Mouse (Mus musculus): ENCODE results near the gene Gm7030. TPM values are rescaled to one million over a fixed set of nuclear protein-coding genes. Genes with fewer than 3 reads are reported as not detected.
"Not testable (repeated sequence)": the region's sequence is repeated elsewhere in the genome, so short reads cannot be mapped to it uniquely, and the experiment has no call there.

The Gm7030 gene
- total RNA-seq, 2 experiments from 2014 or later, result not detected

DNA sequence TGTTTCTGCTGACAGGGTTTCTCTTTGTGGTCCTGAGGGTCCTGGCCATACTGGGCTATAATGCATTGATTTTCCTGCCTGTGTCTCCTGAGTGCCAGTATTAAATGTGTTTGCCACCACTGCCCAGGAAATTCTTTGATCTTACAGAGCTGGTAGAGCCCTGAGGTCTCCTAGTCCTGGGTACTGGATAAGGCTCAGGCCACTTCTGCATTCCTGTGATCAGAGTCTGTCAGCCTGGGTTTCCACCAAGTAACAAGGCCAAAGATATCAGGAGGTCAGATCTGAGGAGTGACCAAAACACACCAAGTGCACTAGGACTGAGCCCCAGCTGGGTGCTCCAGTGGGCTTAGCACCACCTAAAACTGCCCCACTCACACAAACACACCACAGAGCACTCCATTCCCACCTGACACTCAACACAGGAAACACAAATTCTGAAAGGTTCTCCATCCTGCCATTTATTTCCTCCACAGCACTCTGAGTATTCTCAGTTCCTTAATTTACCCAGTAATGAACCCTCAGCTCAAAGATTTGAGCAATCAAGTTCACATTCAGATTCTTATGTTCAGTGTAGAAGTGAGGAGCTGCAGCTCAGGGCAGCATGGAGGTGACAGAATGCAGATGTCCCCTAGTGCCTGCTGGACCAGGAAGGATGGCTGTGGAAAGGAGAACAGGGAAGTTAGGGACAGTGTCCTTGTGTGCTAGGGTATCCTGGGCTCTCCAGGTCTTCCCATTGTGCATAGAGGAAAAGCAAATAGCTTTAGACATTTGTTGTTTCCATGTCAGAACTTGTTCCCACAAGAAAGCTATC lies 6.4 kb upstream of the Gm7030 start:
- DNase-seq (ENCODE audit: low spot score), result not testable (repeated sequence)

DNA sequence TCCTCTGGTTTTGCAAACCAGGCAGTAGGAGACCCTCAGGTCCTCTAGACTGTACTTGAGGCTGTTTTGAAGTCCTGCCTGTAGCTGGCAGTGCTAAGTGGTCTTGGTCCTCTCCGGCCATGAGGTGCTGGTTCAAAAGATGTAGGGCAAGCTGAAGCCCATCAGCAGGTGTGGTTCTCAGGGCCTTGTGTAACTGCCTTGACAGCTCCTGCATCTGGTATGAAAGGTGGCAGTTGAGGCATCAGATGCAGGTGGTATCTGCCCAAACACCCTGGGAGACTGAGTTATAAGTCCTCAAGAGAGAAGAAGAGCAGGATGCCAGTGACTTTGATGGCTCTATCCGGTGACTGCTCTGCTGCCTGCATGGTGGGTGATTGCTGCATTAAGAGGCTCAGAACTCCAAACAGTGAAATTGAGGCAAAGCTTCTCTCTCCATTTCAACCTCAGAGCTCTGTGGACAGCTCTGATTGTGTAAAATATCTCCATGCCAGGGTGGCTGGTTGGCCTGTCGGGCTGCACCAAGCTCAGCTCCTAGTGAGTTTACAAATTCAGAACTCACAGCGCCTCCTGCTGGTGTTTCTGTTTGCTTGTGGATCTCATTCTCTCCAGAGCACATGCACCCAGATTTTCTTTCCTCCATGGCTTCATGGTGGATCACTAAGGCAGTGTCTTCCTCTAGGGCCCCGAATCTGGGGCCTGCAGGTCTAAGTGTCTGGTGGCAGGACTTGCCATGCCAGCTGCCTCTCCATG lies 2.5 kb upstream of the Gm7030 start:
- DNase-seq (ENCODE audit: low spot score), result no peak

GRCm38 (mm10) chr17:36128525-36128924 lies 700 bp downstream of the Gm7030 start:
- not testable (repeated sequence) for DNase-seq (ENCODE audit: low spot score)

- DNase-seq (ENCODE audit: low spot score), result not testable (repeated sequence)
Observed at GRCm38 (mm10) chr17:36124111-36124510, 5.1 kb downstream of the Gm7030 start.

DNA sequence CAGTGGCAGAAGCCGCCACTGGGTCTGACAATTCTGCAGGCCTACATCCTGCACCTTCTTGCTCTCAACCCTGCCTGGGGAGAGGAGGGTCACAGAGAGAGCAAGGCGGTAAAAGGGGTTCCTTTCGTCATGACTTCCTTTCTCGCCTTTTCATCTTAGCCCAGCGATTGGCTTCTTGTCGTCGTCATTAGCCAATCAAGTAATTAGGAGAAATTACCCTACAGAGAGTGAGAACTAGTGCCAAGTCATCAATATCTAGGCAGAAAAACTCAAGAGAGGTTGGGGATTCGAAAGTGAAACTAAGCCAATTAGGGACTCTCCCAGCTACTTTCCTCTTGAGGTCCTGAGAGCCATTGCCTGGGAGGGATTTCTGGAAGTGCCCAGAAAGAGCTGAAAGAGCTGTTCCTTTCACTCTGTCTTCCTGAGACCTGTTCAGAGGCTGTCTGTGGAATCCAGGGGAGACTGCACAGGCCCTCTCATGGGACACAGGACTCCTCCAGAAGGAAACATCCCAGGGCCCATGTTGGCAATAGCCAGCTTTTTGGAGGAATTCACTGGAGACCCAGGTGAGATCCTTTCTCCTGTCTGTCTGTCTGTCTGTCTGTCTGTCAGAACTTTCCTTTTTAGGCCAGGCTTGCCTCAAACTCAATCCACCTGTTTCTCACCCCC lies 7.7 kb downstream of the Gm7030 start, which contains the start of gene Gm19684:
TSS of gene Gm19684 (plus strand) at position 327 of the 669 bp plus-strand sequence.
- DNase-seq (ENCODE audit: low spot score), result peak; percentile 66

DNA sequence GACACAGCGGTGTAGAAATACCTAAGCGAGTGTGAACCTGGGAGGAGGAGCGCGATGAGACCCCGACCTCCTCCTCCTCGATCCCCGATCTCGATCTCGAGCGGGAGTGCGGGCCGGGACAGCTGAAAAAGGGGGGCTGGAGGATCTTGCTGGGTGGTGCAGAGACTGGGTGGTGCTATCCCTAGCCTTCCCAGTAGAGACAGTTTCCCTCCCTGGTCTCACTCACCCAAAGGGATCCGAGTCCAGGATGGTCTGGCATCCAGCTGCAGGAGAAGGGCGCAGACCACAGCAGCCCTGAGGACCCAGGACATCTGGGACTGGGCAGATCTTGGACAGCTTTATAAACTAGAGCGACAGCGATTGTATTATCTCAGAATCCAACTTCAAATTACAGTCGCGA lies 8.4 kb downstream of the Gm7030 start:
- DNase-seq (ENCODE audit: low spot score), result not testable (repeated sequence)

DNA sequence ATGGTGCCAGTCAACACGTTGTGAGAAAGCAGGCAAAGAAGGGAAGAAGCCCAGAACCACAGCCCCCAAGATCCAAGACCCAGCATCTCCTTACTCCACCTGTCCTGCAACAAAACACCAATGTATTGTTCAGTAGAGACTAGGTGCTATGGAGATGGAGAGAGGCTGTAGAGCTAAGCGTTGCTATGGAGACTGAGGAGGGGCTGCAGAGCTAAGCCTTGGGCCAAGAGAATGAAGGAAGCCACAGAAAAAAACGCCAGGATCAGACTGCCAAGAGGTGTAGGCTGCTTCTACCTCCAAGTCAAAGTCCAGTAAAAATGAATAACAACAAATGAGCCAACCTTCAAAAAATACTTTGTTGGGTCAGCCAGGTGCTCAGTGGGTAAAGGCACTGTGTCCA lies 12.7 kb downstream of the Gm7030 start:
- not testable (repeated sequence) for DNase-seq (ENCODE audit: low spot score)

DNA sequence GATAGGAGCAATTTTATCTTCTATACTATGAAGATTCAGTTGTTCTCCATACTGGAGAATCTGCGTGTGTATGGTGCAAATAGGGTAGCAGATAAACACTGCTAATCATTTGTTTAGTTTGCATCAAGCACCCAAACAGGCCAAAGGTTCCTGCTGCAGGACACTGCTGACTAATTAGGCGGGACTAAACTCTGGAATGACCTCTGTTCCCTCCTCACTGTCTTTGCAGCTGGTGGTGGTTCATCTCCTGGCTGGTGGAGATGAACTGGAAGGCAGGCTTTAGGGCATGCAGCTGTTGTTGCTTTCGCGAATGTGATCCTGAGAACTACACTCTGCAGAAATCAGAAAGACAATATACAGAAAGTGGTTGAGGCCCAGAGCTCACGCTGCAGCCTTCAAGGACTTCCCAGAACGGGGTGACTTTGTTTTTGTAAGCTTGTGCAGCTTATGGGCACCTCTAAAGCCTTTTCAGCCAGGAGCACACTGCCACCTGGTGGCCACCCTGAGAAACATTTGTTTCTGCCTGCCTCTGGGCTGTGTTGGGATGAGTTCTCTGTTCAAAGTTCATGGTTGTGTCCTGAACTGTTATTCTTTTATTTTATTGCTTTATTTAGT lies 15.1 kb downstream of the Gm7030 start:
- not testable (repeated sequence) for DNase-seq (ENCODE audit: low spot score)

- not testable (repeated sequence) for DNase-seq (ENCODE audit: low spot score)
Observed at GRCm38 (mm10) chr17:36111510-36111868, 17.7 kb downstream of the Gm7030 start.

DNA sequence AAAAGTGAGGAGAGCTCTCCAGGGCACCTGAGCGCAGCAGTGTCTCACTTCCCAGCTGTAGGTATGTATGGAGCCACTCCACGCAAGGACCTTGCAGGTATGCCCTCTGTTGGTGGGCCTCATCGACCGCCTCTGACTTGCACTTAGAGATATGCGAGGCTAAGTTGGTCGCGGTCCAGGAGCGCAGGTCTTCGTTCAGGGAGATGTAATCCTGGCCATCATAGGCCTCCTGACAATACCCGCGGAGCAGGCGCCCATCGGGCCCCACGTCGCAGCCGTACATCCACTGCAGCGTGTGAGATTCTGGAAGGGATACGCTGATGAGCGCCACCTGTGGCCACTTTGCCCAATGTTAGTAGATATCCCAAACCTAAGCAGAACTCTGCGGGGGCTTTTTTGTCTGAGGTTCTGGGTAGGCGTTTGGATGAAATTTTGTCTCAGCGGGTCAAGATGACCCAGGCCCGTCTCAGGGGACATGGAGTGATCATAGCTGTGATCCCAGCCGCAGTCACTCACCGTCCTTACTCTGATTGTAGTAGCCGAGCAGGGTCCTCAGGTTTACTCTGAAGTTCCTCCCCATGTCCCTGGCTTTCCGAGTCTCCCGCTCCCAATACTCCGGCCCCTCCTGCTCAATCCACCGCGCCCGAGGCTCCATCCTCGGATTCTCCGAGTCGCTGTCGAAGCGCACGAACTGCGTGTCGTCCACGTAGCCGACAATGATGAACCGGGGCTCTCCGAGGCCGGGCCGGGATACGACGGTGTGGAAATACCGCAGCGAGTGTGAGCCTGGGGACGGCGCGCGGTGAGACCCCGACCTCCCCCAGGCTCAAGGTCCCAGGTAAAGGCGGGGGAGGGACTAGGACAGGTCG lies 18.4 kb downstream of the Gm7030 start:
- not testable (repeated sequence) for DNase-seq (ENCODE audit: low spot score)

DNA sequence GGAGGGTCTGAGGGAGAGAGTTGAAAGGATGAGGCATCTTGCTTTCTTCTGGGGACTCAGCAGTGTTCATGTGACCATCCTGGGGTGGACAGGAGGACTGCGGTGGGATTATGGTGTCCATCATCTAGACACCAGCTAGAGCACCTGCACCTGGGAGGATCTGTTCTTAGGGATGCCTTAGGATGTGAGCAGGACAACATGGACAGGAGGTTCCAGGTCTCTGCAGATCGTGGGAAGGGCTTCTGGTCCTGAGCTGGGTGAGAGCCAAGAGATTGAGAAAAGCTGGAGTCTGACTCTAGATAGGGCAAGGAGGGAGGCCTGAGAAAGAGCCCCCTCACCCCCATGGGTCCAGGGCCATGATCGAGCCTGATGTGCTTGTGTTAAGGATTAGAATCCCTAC lies 19.1 kb downstream of the Gm7030 start:
- not testable (repeated sequence) for DNase-seq (ENCODE audit: low spot score)

DNA sequence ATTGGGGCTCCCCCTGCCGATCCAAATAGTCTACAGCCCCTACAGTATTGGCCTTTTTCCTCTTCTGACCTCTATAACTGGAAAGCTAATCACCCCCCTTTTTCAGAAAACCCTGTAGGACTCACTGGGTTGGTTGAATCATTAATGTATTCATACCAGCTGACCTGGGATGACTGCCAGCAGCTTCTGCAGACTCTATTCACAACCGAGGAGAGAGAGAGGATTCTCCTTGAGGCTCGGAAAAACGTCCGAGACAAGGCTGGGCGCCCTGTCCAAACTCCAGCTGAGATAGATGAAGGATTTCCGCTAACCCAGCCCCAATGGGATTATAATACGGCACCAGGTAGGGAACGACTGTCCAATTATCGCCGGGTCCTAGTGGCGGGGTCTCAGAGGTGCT lies 27.1 kb downstream of the Gm7030 start:
- not testable (repeated sequence) for DNase-seq (ENCODE audit: low spot score)

DNA sequence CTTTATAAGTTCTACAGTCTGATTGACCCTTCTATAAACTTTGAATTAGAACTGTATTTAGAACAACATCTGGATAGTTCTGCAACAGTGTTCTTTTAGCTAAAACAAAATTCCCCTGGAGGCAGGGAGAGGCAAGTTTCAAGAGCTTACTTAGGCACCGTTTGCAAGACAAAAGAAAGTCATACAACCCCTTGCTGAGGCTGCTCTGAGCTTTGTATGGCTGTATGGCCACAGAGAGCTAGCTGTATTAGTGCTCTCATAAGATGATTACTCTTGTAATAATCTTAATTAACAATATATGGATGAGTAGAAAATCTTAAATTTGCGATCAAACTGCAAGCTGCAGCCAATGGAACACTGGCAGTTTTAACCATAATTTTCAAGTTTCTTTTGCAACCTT lies 29.6 kb downstream of the Gm7030 start:
- DNase-seq (ENCODE audit: low spot score), result not testable (repeated sequence)

GRCm38 (mm10) chr17:36093936-36094335 lies 35.3 kb downstream of the Gm7030 start:
- DNase-seq (ENCODE audit: low spot score), result no peak

DNA sequence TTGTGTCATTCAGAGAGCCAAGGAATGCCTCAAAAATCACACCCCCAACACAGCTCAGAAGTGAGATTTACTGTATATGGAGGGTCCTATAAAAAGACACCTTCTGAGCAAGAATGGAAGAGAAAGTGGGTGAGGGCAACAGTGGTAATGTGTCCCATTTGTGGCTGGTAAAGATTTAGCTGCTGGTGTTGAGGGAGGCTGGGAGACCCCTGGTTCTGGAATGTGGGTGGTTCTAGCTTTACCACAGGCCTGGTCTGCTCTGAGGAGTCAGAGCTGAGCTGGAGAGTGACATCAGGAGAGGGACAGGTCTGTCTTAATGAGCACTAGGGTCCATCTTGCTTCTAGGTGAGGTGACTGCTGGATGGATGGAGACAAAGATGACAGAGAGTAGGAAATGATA lies 36.7 kb downstream of the Gm7030 start:
- not testable (repeated sequence) for DNase-seq (ENCODE audit: low spot score)

GRCm38 (mm10) chr17:36091933-36092332 lies 37.3 kb downstream of the Gm7030 start:
- not testable (repeated sequence) for DNase-seq (ENCODE audit: low spot score)

DNA sequence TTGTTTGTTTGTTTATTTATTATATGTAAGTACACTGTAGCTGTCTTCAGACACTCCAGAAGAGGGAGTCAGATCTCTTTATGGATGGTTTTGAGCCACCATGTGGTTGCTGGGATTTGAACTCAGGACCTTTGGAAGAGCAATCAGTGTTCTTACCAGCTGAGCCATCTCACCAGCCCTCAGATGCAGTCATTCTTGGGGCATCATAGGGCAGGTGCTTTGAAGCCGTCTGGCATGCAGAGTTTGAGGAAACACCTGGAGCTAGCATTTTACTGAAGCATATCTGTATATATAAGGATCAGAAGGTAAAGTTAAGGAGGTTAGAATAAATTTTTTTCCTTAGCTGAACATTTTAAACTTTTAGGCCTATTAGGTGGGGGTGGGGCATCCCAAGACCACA lies 43.2 kb downstream of the Gm7030 start:
- DNase-seq (ENCODE audit: low spot score), result not testable (repeated sequence)

DNA sequence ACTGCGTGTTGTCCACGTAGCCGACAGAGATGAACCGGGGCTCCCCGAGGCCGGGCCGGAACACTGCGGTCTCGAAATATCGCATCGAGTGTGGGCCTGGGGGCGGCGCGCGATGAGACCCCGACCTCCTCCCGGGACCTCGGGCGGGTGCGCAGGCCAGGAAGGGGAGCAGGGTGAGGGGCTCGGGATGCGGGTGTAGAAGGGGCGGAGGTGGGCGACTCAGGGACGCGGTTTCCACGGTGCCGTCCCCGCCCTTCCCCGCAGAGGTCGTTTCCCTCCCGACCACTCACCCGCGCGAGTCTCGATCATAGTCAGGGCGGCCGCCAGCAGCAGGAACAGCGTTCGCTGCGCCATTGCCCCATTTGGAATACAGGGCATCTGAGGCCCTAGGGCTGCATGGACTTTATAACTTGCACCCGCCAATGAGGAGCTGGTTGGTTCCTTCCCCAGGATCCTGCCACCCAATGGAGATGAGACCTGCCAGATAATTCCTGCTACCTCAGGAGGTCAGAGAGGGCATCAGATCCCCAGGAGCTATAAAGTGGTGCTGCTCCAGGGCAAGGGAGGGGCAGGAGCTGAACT lies 45.3 kb downstream of the Gm7030 start:
- no peak for DNase-seq (ENCODE audit: low spot score)

- no peak for DNase-seq (ENCODE audit: low spot score)
Observed at GRCm38 (mm10) chr17:36083266-36083869, 45.9 kb downstream of the Gm7030 start.
